Mouse (Mus musculus) testis, adult 2 months (tissue): Measurements from ENCODE around the gene Hlf.

Source experiments
- CTCF ChIP-seq: fragments of 200-500 bp; IDR thresholded peaks from 2 replicates; pipeline ENCODE4 v1.5.1; 2012; ENCODE audit warnings: low read depth, mild to moderate bottlenecking, inconsistent platforms, low read length, moderate library complexity; ENCODE audit not compliant: control insufficient read depth, insufficient read depth, insufficient replicate concordance
- POLR2A ChIP-seq: fragments of 200-500 bp; IDR thresholded peaks from 2 replicates; pipeline ENCODE4 v1.6.1; 2012; ENCODE audit warnings: low read depth, mild to moderate bottlenecking, inconsistent platforms, low read length, moderate library complexity; ENCODE audit not compliant: control insufficient read depth

DNA sequence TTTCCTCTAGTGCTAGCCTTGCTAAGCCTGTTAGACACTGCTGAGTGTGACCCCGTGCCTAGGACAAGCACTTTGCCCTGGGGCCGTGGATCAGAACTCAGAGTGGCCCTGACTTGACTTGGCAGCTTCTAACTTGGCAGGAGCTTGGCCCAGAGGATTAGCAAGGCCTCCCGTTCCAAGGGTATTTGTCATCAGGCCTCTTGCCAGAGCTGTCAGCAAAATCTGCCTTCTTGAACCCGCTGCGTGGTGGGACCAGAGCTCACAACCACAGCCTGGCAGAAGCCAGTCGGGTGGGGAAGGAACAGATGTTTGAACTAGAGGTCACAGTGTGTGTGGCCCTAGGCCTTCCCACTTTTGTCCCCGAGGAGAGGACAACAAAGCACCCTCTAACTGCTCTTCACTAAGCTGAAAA, 35.4 kb downstream of the Hlf start:
- TF ChIP-seq CTCF, result no peak
- no peak for TF ChIP-seq POLR2A
